Mouse (Mus musculus): ENCODE measurements around the gene Gm10490.
A peak's percentile ranks its signal among the peaks of the same experiment; 100 is the strongest.
"Not testable (repeated sequence)": the region's sequence is repeated elsewhere in the genome, so short reads cannot be mapped to it uniquely, and the experiment has no call there.

Gm10490 gene

GRCm38 (mm10) chrX:7909242-7909641 lies at the start of gene Gm10490:
Gene Gm10490, plus strand, starts transcription at chrX:7909542.
- not testable (repeated sequence) for DNase-seq (ENCODE audit: low spot score in 2 of 2)

- no peak for DNase-seq (ENCODE audit: low spot score in 2 of 2)
Observed at GRCm38 (mm10) chrX:7863181-7863580, 46.2 kb upstream of the Gm10490 start.

- no peak for DNase-seq (ENCODE audit: low spot score in 2 of 2)
Observed at GRCm38 (mm10) chrX:7864551-7864950, 44.8 kb upstream of the Gm10490 start.

DNA sequence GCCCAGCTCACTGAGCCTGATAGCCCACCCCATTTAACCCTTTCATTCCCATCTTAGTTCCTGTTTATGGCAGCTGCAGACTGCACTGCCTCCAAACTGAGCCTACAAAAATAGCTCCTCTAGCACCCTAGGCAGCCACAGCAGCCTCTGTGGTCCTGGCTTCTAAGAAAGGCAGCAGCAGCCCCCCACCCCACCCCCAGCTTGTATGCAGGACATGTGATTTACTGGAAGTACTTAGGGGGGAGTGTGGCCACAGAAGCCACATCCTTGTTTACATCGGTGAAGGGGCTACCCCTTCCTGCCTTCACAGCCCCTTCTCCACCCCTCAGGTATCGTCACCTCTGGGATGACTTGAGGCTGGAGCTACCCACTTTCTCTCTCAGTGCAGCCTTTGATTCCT lies 44.0 kb upstream of the Gm10490 start:
- DNase-seq (ENCODE audit: low spot score in 2 of 2): no peak

DNA sequence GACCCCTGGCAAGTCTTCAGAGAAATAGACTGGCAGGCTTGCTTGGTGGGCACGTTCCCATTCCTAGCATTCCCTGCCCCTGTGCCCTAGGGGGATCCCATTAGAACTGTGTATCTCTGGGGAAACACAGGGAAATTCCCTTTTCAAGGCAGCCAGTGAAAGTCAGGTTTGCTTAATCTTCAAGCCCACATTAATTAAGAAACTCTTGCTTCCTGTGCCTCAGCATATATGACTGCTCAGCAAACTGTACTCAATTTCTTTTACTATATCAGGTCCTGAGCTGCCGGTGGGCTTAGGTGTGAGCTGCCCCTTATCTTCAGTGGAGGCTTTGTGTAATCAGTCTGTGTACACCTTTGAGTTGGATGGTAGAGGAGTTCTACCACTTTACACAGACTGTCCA lies 43.6 kb upstream of the Gm10490 start:
- no peak for DNase-seq (ENCODE audit: low spot score in 2 of 2)

- no peak for DNase-seq (ENCODE audit: low spot score in 2 of 2)
Observed at GRCm38 (mm10) chrX:7867141-7867540, 42.2 kb upstream of the Gm10490 start.

DNA sequence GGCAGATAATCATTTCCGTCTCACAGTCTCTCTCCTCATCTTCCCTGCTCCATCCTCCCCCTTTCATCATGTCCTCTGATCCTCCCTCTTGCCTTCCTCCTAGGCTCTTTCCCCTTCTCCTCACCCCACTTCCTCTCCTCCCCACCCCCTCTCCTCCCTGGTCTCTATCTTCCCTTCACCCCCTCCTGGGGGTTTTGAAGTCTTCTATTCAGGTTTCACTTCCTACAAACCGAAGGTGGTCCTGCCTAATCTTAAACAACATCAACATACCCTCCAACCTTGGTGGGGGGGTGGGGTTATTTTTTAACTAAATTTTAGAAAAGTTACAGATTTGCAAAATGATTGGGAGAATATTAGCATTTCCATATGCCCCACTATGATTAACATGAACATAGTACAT lies 40.8 kb upstream of the Gm10490 start:
- no peak for DNase-seq (ENCODE audit: low spot score in 2 of 2)

DNA sequence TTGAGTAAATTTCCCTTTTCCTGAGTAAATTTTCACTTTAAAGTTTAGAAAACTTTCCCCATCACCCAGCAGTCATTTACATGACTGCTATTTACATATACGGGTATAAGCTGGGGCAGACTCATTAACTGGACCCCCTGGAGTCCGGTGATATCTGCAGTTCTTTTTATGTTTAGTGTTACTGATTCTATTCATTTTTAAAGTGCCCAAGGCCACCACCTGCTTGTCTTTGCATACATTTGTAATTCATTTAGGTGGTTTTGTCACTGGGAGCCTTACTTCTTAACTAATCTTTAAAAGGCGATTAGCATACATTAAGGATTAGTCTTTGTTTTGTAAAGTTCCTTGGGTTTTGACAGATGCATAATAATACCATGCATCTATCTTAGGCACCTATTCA lies 39.5 kb upstream of the Gm10490 start:
- DNase-seq (ENCODE audit: low spot score in 2 of 2): no peak

- peak; percentile 41 to 70 for DNase-seq (ENCODE audit: low spot score in 2 of 2)
Observed at GRCm38 (mm10) chrX:7878007-7878419, 31.3 kb upstream of the Gm10490 start, which contains the start of gene Pim2. Gene Pim2, plus strand, starts transcription at chrX:7878262.

GRCm38 (mm10) chrX:7878495-7878894 lies 30.8 kb upstream of the Gm10490 start:
- peak in 1 of 2 experiments; percentile 9 for DNase-seq (ENCODE audit: low spot score in 2 of 2)

- DNase-seq (ENCODE audit: low spot score in 2 of 2): peak in 1 of 2 experiments; percentile 6
Observed at GRCm38 (mm10) chrX:7879819-7880218, 29.5 kb upstream of the Gm10490 start.

DNA sequence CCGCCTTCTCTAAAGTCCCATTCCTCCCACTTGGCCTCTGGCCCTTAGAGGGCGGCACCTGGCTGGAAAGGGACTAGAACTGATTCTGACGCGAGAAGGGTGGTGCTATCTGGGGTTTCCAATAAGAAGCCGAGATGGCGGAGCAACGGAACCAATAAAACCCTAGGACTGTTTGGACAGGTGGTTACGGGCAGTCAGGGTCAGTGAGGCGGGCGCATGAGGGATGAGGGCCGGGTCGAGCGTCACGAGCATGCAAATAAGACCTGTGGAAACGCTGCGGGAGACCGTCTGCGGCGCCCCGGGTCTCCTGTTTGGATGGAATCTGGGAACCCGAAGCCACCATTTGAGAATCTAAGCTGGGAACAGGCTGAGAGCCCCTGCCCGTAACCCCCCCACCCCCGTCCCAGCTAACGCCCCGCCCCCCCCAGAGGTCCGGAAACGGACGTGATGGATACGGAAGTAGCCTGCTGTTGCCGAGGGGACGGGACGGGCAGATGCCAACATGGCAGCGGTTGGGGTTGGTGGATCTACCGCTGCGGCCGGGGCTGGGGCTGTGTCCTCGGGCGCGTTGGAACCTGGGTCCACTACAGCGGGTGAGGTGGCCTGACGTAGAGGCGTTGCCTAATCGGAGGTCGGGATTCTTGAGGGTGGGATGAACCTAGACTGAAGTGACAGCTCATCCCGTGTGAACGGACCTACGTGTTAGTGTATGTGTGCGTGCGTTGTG lies 25.3 kb upstream of the Gm10490 start, which contains the start of gene Slc35a2:
Gene Slc35a2 (plus strand): TSS at position 188 of the 727 bp plus-strand sequence.
- DNase-seq (ENCODE audit: low spot score in 2 of 2): peak; percentile 54 to 83

- no peak for DNase-seq (ENCODE audit: low spot score in 2 of 2)
Observed at GRCm38 (mm10) chrX:7898211-7898610, 11.1 kb upstream of the Gm10490 start.

GRCm38 (mm10) chrX:7898880-7899874 lies 10.2 kb upstream of the Gm10490 start, which contains the start of the genes Pqbp1 and Timm17b:
Gene Pqbp1, minus strand, starts transcription at chrX:7899269.
Gene Timm17b, plus strand, starts transcription at chrX:7899357.
- DNase-seq (ENCODE audit: low spot score in 2 of 2): peak; percentile 64 to 85

DNA sequence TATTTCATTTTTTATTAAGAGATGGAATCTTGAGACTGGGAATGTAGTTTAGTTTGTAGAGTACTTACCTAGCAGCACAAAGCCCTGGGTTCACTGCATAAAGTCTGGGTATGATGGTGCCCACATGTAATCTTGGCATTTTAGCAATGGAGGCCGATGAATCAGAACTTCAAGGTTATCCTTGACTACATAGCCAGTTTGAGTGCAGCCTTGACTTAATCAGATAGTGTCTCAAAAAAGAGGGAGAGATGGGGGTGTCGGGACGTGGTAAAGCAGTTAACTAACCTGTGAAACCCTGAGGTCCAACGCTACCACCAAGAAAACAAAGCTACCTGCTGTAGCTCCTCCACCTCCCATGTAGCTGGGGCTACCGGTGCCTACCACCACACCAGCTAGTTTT lies 4.9 kb upstream of the Gm10490 start:
- no peak for DNase-seq (ENCODE audit: low spot score in 2 of 2)

DNA sequence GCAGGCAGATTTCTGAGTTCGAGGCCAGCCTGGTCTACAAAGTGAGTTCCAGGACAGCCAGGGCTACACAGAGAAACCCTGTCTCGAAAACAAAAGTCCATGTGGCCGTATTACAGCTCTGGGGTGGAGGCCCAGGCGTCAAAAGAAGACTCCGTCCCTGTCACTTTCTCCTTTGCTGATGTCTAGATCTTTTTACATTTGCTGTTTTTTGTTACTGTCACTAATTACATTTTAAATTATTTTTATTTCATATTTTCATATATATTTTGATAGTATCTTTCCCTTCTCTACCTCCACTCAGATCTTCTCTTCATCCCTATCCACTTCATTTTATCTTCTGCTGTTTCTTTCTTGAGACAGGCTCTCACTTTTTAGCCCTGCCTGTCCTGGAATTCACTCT lies 1.6 kb upstream of the Gm10490 start, which contains the start of gene Gm10491:
Gene Gm10491 (minus strand): TSS at position 101 of the 400 bp plus-strand sequence.
- DNase-seq (ENCODE audit: low spot score in 2 of 2): no peak

DNA sequence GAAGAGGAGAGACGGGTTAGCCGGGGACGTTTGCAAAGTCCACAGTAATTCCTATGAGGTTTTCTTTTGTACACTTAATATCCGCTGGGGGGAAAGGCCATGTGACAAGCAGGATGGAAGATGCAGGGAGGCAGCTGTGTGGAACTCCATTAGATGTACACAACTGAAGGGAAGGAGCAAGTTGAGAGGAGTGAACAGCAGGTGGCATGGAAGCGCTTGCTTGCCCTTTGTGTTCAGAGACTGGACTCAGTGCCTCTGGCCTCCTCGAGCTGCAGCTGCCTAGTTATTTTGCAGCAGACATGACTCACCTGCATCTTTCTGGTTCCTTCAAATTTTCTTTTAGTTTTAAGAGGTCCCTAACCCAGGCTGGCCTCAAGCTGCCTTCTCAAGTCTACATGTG lies 1.1 kb downstream of the Gm10490 start:
- DNase-seq (ENCODE audit: low spot score in 2 of 2): no peak

DNA sequence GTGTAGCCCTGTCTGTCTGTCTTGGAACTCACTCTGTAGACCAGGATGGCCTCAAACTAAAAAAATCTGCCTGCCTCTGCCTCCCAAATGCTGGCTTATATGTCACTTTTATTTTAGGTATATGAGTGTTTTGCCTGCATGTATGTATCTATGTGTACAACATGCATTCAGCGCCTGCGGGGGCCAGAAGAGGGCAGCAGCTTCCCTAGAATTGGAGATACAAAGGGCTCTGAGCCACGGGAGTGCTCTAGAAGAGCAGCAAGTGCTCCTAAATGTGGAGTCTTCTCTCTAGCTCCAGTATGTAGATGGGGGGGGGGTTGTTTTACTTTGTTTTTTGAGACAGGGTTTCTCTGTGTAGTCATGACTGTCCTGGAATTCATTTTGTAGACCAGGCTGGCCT lies 6.3 kb downstream of the Gm10490 start:
- not testable (repeated sequence) for DNase-seq (ENCODE audit: low spot score in 2 of 2)

GRCm38 (mm10) chrX:7917960-7918359 lies 8.6 kb downstream of the Gm10490 start:
- not testable (repeated sequence) for DNase-seq (ENCODE audit: low spot score in 2 of 2)

DNA sequence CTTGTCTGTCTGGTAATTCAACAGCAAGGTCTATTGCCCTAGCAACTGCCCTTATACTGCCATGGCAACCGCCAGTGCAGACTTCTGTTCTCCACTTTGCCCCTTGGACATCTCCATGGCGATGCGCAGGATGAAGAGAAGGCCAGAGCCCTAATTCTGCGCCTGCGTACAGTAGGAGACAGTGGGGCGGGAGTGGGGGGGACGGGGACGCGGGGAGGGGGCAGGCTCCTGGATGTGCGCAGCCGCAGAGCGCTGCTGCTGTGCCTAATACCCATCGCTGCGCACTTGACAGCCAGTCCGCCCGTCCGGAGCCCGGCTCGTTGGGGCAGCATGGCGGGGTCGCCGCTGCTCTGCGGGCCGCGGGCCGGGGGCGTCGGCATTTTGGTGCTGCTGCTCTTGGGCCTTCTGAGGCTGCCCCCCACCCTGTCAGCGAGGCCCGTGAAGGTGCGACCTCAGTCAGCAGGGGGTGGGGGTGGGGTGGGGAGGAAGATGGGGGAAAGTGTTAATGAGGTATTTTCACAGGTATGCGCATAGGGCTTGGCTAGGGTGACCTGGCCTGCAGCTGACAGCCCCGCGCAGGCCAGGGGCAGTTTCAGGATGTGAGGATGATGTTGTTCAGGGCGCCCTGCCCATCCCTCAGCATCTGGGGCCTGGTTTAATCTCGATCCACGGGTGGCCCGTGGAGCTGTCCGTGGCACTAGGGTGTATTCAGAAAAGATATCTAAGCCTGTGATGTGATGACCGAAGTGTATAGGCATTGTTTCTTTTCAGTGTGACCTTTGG lies 10.4 kb downstream of the Gm10490 start, which contains the start of gene Pcsk1n:
Gene Pcsk1n (plus strand): TSS at position 222 of the 783 bp plus-strand sequence.
- no peak for DNase-seq (ENCODE audit: low spot score in 2 of 2)

- no peak for DNase-seq (ENCODE audit: low spot score in 2 of 2)
Observed at GRCm38 (mm10) chrX:7922032-7922431, 12.7 kb downstream of the Gm10490 start.

All from urinary bladder, adult 18-20 months (tissue).